Mouse (Mus musculus) layer of hippocampus, postnatal 10 days (tissue): ENCODE data around the gene Fastkd3. TPM values are rescaled to one million over a fixed set of nuclear protein-coding genes. Genes with fewer than 3 reads are reported as not detected.
"Not testable (repeated sequence)": the region's sequence is repeated elsewhere in the genome, so short reads cannot be mapped to it uniquely, and the experiment has no call there.

ENCODE experiments used
- DNase-seq, 2 experiments: peaks; one replicate each; pipeline ENCODE4 v3.0.0; 2021; ENCODE audit warnings: low spot score in 2 of 2
- long read RNA-seq: library from polyadenylated mRNA; stranded (forward); transcript quantifications from one replicate; pipeline ENCODE4 v2.0.0, GENCODE M21; 2023
- total RNA-seq, 2 experiments: library from RNA; stranded (reverse); gene quantifications; 2 replicates each; pipeline ENCODE4 v1.2.3; 2021

Gene Fastkd3
- total RNA-seq = 10 to 100 TPM; 11.3 to 13.5 TPM
- long read RNA-seq, transcript Fastkd3-201 (7 exons, 2,421 nt) = major isoform, 8 of 18 reads
- long read RNA-seq, partial matches to known transcripts = 0 of 18 reads
- long read RNA-seq, other reads (novel, unspliced or antisense) = 6 of 18 reads

DNA sequence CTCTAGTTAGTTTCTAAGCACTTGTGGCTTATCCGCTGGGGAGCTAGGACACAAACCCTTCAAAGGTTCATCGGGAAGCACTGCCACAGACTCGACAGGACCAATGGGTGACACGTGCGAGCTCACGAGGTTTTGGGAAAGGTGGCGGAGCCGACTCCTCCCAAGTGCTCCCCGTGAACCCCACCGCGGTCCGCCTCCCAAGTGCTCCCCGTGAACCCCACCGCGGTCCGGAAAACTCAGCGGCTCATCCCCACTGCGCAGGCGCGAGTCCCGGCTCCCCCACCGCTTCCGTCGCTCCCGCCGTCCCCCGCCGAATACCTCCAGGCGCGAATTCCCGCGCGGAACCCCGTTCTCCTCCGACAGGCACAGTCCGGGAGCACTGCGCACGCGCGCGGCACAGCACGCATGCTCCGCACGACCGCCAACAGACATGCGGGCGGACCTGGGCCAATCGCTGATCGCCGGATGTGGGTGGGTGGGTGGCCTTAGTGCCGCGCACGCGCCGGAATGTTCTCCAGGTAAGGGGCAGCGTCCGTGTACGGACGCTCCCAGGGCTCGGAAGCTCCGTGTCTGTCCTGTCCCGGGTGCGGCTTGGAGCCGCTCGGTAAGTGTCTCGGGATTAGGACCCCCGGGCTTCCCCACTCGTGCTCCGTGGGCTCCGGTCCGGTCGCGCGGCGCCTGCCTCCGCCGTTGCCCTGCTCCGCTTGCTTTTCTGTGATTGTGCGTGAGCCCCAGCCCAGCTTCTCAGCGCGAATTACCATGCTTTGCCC lies at the start of gene Fastkd3, which contains the start of gene Mtrr:
Gene Fastkd3, plus strand, starts transcription at position 488 of the 770 bp plus-strand sequence.
Gene Mtrr, minus strand, starts transcription at position 403 of the 770 bp plus-strand sequence.
- peak; percentile 98 to 99 for DNase-seq

GRCm38 (mm10) chr13:68553391-68553790 lies 28.6 kb upstream of the Fastkd3 start:
- DNase-seq = not testable (repeated sequence)

DNA sequence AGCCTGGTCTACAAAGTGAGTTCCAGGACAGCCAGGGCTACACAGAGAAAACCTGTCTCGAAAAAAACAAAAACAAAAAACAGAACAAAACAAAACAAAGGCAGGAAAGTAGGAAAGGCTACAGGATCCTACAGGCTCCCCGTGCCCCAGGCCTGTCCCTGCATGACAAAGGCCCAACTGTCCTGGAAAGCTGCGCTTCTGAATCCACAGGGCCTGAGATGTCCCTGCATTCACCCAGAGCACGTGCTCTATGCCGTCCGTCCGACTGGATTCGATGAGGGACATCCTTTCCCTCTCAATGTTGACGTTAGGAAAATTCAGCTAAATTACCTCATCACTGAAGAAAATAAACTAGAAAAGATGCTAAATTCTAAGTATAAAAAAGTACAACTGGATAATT lies 13.9 kb upstream of the Fastkd3 start:
- DNase-seq = no peak

GRCm38 (mm10) chr13:68568548-68568947 lies 13.5 kb upstream of the Fastkd3 start:
- DNase-seq = no peak

- peak; percentile 72 to 78 for DNase-seq
These were observed 12.3 kb upstream of the Fastkd3 start for GRCm38 (mm10) chr13:68569589-68570336.

DNA sequence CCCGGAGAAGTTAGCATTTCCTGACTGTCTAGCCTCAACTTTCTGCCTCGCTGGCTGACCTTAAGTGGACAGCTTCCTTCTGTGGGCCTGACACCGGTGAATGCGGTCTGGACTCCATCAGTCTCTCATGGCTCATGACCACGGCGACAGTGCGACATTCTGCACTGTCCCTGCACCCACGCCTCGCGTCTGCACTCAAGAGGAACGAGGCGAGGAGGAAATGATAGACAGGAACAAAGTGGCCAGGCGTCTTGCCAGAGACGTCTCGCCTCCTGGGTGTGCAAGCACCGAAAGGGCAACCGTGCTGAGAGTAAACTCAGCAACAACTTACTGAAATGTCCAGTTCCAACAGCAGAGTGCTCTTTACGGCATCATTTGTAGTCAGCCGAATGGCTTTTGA lies 9.8 kb upstream of the Fastkd3 start:
- DNase-seq = no peak

DNA sequence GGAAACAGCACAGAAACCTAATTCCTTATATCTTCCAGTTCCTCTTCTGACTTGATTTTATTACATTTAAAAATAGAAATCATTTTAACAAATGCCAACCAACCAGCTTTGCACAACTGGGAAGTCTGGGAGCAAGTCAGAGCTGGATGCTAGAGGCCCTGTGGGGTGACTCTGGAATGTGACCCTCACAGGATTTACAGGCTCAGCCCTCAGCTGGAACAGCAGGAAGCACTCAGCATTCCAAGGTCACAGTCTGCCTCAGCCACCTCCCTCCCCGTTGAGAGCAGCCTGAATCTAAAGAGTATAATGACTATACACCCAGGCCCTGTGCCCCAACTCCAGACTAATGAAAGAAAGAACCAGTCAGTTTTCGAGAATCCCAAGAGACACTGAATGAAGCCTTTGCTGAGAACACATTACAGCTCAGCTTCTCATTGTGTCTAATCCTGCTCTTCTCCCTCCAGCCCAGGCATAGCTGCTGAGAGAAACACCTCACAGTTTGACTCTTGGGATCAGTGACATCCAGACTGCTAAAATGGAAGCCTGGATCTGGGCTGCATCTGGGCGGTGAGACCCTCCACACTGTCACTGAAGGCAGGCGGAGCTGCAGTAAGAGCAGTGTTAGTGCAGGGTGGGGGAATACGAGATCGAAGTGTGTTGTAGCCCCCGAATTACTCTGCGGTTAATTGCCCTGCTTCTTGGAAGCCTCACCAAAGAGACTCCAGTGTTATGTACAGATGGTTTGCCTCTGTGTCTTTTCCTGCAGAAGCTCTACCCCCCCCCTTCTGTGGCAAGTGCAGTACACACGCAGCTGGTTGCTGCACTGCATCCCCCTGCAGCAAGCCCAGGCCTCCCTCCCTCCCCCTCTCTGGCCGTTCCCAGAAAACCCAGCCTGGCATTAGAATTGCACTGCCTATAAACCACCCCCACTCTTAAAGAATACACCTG lies 8.8 kb upstream of the Fastkd3 start:
- DNase-seq = no peak

- DNase-seq = no peak
These were observed 7.6 kb upstream of the Fastkd3 start for GRCm38 (mm10) chr13:68574398-68574797.

DNA sequence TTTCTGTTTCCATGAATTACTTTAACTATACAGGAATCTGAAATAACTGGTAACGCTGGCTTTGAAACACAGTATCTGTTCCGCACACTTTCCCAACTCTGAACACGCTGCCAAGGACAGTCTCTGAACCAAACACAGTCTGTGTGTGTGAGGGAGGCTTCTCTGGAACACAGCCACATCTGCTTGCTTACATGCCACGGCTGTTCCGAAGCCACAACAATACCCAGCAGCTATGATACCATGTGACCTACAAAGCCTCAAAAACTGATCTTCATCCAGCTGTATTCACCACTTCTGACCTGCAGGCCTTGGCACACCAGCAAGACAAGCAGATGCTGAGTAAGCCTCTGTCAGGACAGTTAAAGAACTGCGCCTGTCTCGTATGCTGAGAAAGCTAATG lies 4.1 kb upstream of the Fastkd3 start:
- peak; percentile 63 to 70 for DNase-seq

GRCm38 (mm10) chr13:68581086-68581740 lies 821 bp upstream of the Fastkd3 start:
- DNase-seq = no peak

DNA sequence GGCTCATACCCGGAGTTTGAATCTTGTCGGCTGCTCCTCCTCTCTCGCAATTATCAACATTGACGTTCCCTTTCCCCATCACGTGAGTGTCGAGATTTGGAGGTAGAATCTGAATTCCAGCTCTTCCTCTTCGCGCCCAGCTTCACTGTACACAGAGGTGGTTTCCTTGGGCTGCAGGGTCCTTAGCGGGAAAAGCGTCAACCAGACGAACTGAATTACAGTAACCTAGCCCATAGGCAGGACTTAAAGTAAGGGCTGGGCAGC lies 415 bp downstream of the Fastkd3 start:
- DNase-seq = no peak

GRCm38 (mm10) chr13:68583961-68584360 lies 1.9 kb downstream of the Fastkd3 start:
- no peak for DNase-seq

DNA sequence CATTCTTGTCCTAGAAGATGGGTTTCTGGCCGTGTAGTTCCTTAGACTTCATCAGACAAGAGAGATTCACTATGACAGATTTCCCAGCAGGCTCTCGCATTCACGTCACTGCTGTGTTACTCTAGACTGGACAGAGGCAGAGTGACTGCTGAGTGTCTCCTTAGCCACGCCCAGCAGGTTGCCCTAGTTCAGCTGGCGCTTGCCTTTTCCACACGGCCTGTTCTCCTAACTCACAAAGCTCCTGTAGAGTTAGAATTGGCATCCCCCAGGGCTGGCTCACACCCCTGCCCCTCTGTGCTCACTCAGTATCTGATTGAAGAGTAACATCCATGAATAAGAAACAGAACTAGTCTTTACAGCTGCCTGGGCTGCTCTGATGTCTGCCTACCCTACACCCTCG lies 3.4 kb downstream of the Fastkd3 start:
- DNase-seq = no peak

DNA sequence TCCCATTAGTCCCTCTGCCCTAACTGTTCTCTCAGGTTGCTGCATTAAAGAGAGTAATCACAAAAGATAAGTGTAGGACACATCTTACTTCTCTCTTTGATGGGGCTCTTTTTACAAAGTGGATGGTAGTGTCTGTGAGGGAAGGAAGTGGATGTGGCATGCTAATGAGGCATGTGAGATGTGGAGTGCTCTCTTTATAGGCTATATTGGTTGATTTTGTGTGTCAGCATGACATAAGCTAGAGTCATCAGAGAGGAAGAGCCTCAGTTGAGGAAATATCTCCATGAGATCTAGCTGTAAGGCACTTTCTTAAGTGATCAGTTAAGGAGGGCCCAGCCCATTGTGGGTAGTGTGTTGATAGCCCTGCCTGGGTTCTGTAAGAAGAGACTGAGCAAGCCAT lies 6.3 kb downstream of the Fastkd3 start:
- DNase-seq = no peak

DNA sequence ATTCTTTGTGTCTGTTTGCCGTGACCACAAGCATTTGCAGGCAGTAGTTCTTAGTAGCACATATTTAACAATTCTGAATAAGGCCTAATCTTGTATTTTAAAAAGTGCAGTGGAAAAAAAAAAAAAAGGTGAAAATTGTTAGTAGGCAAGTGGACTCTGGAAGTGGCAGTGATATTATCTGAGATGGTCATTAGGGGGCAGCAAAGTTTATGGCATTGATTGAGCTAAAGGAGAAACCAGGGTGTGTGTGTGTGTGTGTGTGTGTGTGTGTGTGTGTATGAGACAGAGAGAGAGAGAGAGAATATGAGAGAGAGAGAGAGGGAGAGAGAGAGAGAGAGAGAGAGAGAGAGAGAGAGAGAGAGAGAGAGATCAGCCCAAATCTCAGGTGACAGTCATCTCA lies 11.8 kb downstream of the Fastkd3 start:
- no peak for DNase-seq

- DNase-seq = peak in 1 of 2 experiments; percentile 32
These were observed 15.2 kb downstream of the Fastkd3 start, which contains the start of gene 1700001L19Rik for GRCm38 (mm10) chr13:68597199-68597598. TSS of gene 1700001L19Rik (plus strand) at chr13:68597421.

- no peak for DNase-seq
These were observed 15.6 kb downstream of the Fastkd3 start for GRCm38 (mm10) chr13:68597667-68598066.

DNA sequence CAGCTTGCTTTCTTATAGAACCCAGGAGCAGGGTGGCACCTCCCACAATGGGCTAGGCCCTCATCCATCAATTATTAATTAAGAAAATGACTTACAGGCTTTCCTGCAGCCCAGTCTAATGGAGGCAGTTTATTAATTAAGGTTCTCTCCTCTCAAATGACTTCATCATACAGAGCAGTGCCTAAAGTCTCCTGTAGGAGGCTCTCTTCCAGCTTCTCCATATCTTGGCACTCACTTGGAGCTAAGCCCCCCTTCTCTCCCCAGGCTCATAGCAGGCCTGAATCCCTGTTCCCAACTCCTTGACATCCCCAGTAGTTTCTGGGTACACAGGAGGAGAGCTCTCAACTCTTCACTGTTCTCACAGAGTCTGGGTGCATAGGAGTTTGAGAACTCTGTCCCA lies 16.9 kb downstream of the Fastkd3 start:
- DNase-seq = no peak

DNA sequence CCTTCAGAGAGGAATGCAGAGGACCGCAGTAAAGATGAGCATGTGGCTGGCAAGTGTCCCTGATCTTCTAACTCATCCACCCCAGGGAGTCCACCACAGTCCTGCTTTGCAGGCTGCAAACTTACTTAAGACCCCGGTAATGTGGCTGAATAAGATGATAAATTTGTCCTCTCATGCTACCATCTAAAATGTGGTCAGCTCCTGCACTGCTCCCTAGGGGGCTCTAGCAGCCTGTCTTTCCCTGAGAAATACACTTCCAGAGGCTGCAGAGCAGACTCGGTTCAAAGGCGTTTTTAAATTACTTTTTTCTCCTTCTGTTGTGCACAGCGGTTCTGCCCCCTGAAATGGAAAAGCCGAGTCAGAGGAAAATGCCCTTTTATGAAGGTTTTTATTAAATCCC lies 19.1 kb downstream of the Fastkd3 start:
- peak in 1 of 2 experiments; percentile 60 for DNase-seq

GRCm38 (mm10) chr13:68603085-68603484 lies 21.1 kb downstream of the Fastkd3 start:
- no peak for DNase-seq

- peak in 1 of 2 experiments; percentile 48 for DNase-seq
These were observed 23.7 kb downstream of the Fastkd3 start for GRCm38 (mm10) chr13:68605689-68606126.
